Mouse (Mus musculus): Measurements from ENCODE around the gene Clock.

Gene Clock

GRCm38 (mm10) chr5:76179791-76180190, 124.8 kb downstream of the Clock start:
- DNase-seq (ENCODE audit: low spot score in 2 of 2), result no peak

- no peak for DNase-seq (ENCODE audit: low spot score in 2 of 2)
Measured at GRCm38 (mm10) chr5:76179171-76179570, 125.4 kb downstream of the Clock start.

GRCm38 (mm10) chr5:76177664-76178063, 126.9 kb downstream of the Clock start:
- DNase-seq (ENCODE audit: low spot score in 2 of 2), result no peak

GRCm38 (mm10) chr5:76176841-76177240, 127.8 kb downstream of the Clock start:
- DNase-seq (ENCODE audit: low spot score in 2 of 2), result no peak

GRCm38 (mm10) chr5:76176411-76176810, 128.2 kb downstream of the Clock start:
- DNase-seq (ENCODE audit: low spot score in 2 of 2), result no peak

GRCm38 (mm10) chr5:76175051-76175450, 129.5 kb downstream of the Clock start:
- no peak for DNase-seq (ENCODE audit: low spot score in 2 of 2)

GRCm38 (mm10) chr5:76171039-76171438, 133.6 kb downstream of the Clock start:
- no peak for DNase-seq (ENCODE audit: low spot score in 2 of 2)

GRCm38 (mm10) chr5:76170522-76170921, 134.1 kb downstream of the Clock start:
- no peak for DNase-seq (ENCODE audit: low spot score in 2 of 2)

GRCm38 (mm10) chr5:76164827-76165226, 139.8 kb downstream of the Clock start:
- DNase-seq (ENCODE audit: low spot score in 2 of 2), result no peak

GRCm38 (mm10) chr5:76163828-76164390, 140.7 kb downstream of the Clock start:
- DNase-seq (ENCODE audit: low spot score in 2 of 2), result no peak

- DNase-seq (ENCODE audit: low spot score in 2 of 2), result no peak
Measured at GRCm38 (mm10) chr5:76162926-76163325, 141.7 kb downstream of the Clock start.

GRCm38 (mm10) chr5:76161491-76161890, 143.1 kb downstream of the Clock start:
- no peak for DNase-seq (ENCODE audit: low spot score in 2 of 2)

GRCm38 (mm10) chr5:76160086-76160485, 144.5 kb downstream of the Clock start:
- no peak for DNase-seq (ENCODE audit: low spot score in 2 of 2)
